Mouse (Mus musculus): ENCODE data around the gene Cnnm4. TPM values are rescaled to one million over a fixed set of nuclear protein-coding genes. Genes with fewer than 3 reads are reported as not detected.

Cnnm4 gene
- total and polyA plus RNA-seq, 3 experiments, result 7.8 to 8.5 TPM; not detected in 1

GRCm38 (mm10) chr1:36473211-36473780, 1.9 kb downstream of the Cnnm4 start:
- Histone ChIP-seq H3K9me3 (replicated peaks; ENCODE audit: insufficient read depth, low read length) (no peaks in the 10 kb centered on the region), H3K27me3 (ENCODE audit: control insufficient read depth in 1 of 2, insufficient read depth in 2 of 2, low read length in 2 of 2) (no peaks in the 10 kb centered on the region), H3K4me3 (ENCODE audit: control insufficient read depth in 1 of 2, insufficient read depth in 1 of 2, low read depth in 2 of 2, low read length in 2 of 2) (peak overlapping the region; percentile 78 to 84; a peak in 3 of 4 replicates), H3K4me1 (ENCODE audit: control insufficient read depth in 1 of 2, insufficient read depth in 2 of 2, low read length in 2 of 2) (peaks cover 5 to 44% of the 10 kb centered on the region in 2 experiments), H3K9ac (ENCODE audit: control insufficient read depth, low read depth, low read length, poor library complexity, severe bottlenecking) (no peak overlapping the region), H3K27ac (ENCODE audit: control insufficient read depth, low read depth, low read length) (no peak overlapping the region), H3K36me3 (ENCODE audit: control insufficient read depth in 1 of 2, insufficient read depth in 2 of 2, low read length in 2 of 2) (peaks cover 0 to 20% of the 10 kb centered on the region in 2 experiments; a peak in 2 of 4 replicates), H3K79me2 (ENCODE audit: control insufficient read depth, insufficient read depth, low read length, poor library complexity) (peaks cover 16% of the 10 kb centered on the region)
- TF ChIP-seq GATA1 (IDR thresholded peaks at IDR 0.05; ENCODE audit: low read depth, low read length) (0 out of 2 replicates have a peak, but pooled peaks have one; percentile 9), TCF12 (IDR thresholded peaks at IDR 0.05; ENCODE audit: low read depth, low read length) (0 out of 2 replicates have a peak, but pooled peaks have one; percentile 7), RCOR1 (IDR thresholded peaks at IDR 0.05; ENCODE audit: low read depth, low read length) (peak; percentile 22; the same call in 1 of the 2 replicates), TAL1 (IDR thresholded peaks at IDR 0.05; ENCODE audit: low read length) (peak; percentile 11; the same call in 1 of the 2 replicates), ZNF384 (IDR thresholded peaks at IDR 0.05; ENCODE audit: low read depth, low read length) (no peak), E2F4 (IDR thresholded peaks at IDR 0.05; ENCODE audit: borderline replicate concordance, low read depth, low read length) (no peak), MYB (IDR thresholded peaks at IDR 0.05; ENCODE audit: low read depth, low read length) (no peak)
- DNase-seq (ENCODE audit: low read depth, low spot score), result peak; percentile 56

- DNase-seq (ENCODE audit: low read depth, low spot score), result no peak
- no peak overlapping the region for H3K27ac ChIP-seq (ENCODE audit: control insufficient read depth, low read depth, low read length)
- H3K9ac ChIP-seq (ENCODE audit: control insufficient read depth, low read depth, low read length, poor library complexity, severe bottlenecking), result no peak overlapping the region
- peaks cover 16% of the 10 kb centered on the region for H3K79me2 ChIP-seq (ENCODE audit: control insufficient read depth, insufficient read depth, low read length, poor library complexity)
- H3K4me1 ChIP-seq (ENCODE audit: control insufficient read depth in 1 of 2, insufficient read depth in 2 of 2, low read length in 2 of 2), result peaks cover 5 to 44% of the 10 kb centered on the region in 2 experiments
- H3K36me3 ChIP-seq (ENCODE audit: control insufficient read depth in 1 of 2, insufficient read depth in 2 of 2, low read length in 2 of 2), result peaks cover 0 to 20% of the 10 kb centered on the region in 2 experiments; a peak in 2 of 4 replicates
- no peaks in the 10 kb centered on the region for H3K9me3 ChIP-seq (replicated peaks; ENCODE audit: insufficient read depth, low read length)
- no peak overlapping the region for H3K4me3 ChIP-seq (ENCODE audit: control insufficient read depth in 1 of 2, insufficient read depth in 1 of 2, low read depth in 2 of 2, low read length in 2 of 2)
- no peaks in the 10 kb centered on the region for H3K27me3 ChIP-seq (ENCODE audit: control insufficient read depth in 1 of 2, insufficient read depth in 2 of 2, low read length in 2 of 2)
- TF ChIP-seq POLR2A (IDR thresholded peaks at IDR 0.05; ENCODE audit: control insufficient read depth in 1 of 2, insufficient read depth in 1 of 2, low read depth in 1 of 2, low read length in 2 of 2, poor library complexity in 1 of 2) (no peak), E2F4 (IDR thresholded peaks at IDR 0.05; ENCODE audit: borderline replicate concordance, low read depth, low read length) (no peak)
These were observed 3.2 kb downstream of the Cnnm4 start for GRCm38 (mm10) chr1:36474646-36475045.

GRCm38 (mm10) chr1:36475480-36476110, 4.2 kb downstream of the Cnnm4 start:
- Histone ChIP-seq H3K79me2 (ENCODE audit: control insufficient read depth, insufficient read depth, low read length, poor library complexity) (peaks cover 16% of the 10 kb centered on the region), H3K27me3 (ENCODE audit: control insufficient read depth in 1 of 2, insufficient read depth in 2 of 2, low read length in 2 of 2) (no peaks in the 10 kb centered on the region), H3K36me3 (ENCODE audit: control insufficient read depth in 1 of 2, insufficient read depth in 2 of 2, low read length in 2 of 2) (peaks cover 0 to 18% of the 10 kb centered on the region in 2 experiments; a peak in 2 of 4 replicates), H3K4me1 (ENCODE audit: control insufficient read depth in 1 of 2, insufficient read depth in 2 of 2, low read length in 2 of 2) (peaks cover 5 to 40% of the 10 kb centered on the region in 2 experiments), H3K27ac (ENCODE audit: control insufficient read depth, low read depth, low read length) (no peak overlapping the region), H3K4me3 (ENCODE audit: control insufficient read depth in 1 of 2, insufficient read depth in 1 of 2, low read depth in 2 of 2, low read length in 2 of 2) (no peak overlapping the region), H3K9me3 (replicated peaks; ENCODE audit: insufficient read depth, low read length) (no peaks in the 10 kb centered on the region), H3K9ac (ENCODE audit: control insufficient read depth, low read depth, low read length, poor library complexity, severe bottlenecking) (peak overlapping the region; percentile 12)
- peak; percentile 26 for DNase-seq (ENCODE audit: low read depth, low spot score)
- no peak for TF ChIP-seq HCFC1 (IDR thresholded peaks at IDR 0.05; ENCODE audit: low read depth, low read length)
- no peak for TF ChIP-seq CHD1 (IDR thresholded peaks at IDR 0.05; ENCODE audit: low read depth, low read length)
- TF ChIP-seq ETS1 (IDR thresholded peaks at IDR 0.05; ENCODE audit: low read depth, low read length), result no peak
- no peak for TF ChIP-seq BHLHE40 (IDR thresholded peaks at IDR 0.05; ENCODE audit: borderline replicate concordance, low read depth, low read length)
- no peak for TF ChIP-seq SMC3 (IDR thresholded peaks at IDR 0.05; ENCODE audit: low read depth, low read length)
- TF ChIP-seq RCOR1 (IDR thresholded peaks at IDR 0.05; ENCODE audit: low read depth, low read length), result no peak
- no peak for TF ChIP-seq TAL1 (IDR thresholded peaks at IDR 0.05; ENCODE audit: low read length)
- no peak for TF ChIP-seq SIN3A (IDR thresholded peaks at IDR 0.05; ENCODE audit: low read length)
- TF ChIP-seq ZC3H11A (IDR thresholded peaks at IDR 0.05; ENCODE audit: low read depth, low read length), result no peak
- TF ChIP-seq NELFE (IDR thresholded peaks at IDR 0.05; ENCODE audit: low read depth, low read length), result no peak
- TF ChIP-seq MEF2A (IDR thresholded peaks at IDR 0.05; ENCODE audit: extremely low read depth, insufficient replicate concordance, low read depth, low read length, poor library complexity, severe bottlenecking), result no peak
- TF ChIP-seq JUND (IDR thresholded peaks at IDR 0.05; ENCODE audit: low read depth, low read length), result no peak
